Mouse (Mus musculus) layer of hippocampus, adult 9-11 months (tissue): ENCODE data around the gene Ttc4.

ENCODE experiments used
- DNase-seq: peaks from one replicate; pipeline ENCODE4 v3.0.0; 2022

Gene Ttc4

GRCm38 (mm10) chr4:106650833-106651527 is 27.8 kb downstream of the Ttc4 start, which contains the start of gene Pars2:
Gene Pars2, plus strand, starts transcription at chr4:106651069.
- DNase-seq = peak; percentile 98

GRCm38 (mm10) chr4:106647137-106647536 is 31.6 kb downstream of the Ttc4 start:
- DNase-seq = no peak

DNA sequence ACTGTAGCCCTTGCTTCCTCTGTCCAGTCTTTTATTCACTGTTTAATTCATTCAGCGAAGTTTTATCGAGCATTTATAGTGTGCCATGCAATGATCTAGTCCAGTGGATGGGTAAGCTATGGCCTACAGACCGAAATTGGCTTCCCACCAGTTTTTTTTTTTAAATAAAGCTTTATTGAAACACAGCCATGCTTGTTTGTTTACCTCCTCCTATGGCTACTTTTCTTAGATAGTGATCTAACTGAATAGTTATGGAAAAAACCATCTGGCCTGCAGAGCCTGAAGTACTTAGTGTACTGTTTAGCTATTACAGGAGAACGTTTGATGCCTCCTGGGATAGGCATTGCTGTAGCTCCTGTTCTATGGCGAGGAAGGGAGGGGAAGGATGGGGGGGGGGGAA is 32.9 kb downstream of the Ttc4 start:
- DNase-seq = no peak

GRCm38 (mm10) chr4:106644218-106644610 is 34.5 kb downstream of the Ttc4 start:
- no peak for DNase-seq

GRCm38 (mm10) chr4:106643483-106644217 is 35.1 kb downstream of the Ttc4 start:
- DNase-seq = no peak

DNA sequence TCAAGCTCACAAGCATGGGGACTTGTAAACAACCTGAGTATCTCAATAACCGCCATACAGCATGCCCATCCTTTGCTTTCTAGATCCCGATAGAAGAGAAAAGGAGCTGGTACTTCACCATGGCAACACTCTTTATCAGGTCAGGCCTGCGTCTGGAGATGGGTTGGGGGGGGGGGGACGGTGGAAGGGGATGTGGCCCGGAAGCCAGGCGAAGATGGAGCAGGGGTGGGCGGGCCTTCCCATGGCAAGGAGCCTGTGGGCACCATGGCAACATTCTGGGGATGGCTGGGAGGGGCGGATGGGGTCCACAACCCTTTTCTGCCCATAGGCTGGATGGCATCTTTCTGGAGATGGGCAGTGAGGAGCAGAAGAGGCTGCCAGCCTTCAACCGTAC is 44.7 kb downstream of the Ttc4 start:
- DNase-seq = no peak

DNA sequence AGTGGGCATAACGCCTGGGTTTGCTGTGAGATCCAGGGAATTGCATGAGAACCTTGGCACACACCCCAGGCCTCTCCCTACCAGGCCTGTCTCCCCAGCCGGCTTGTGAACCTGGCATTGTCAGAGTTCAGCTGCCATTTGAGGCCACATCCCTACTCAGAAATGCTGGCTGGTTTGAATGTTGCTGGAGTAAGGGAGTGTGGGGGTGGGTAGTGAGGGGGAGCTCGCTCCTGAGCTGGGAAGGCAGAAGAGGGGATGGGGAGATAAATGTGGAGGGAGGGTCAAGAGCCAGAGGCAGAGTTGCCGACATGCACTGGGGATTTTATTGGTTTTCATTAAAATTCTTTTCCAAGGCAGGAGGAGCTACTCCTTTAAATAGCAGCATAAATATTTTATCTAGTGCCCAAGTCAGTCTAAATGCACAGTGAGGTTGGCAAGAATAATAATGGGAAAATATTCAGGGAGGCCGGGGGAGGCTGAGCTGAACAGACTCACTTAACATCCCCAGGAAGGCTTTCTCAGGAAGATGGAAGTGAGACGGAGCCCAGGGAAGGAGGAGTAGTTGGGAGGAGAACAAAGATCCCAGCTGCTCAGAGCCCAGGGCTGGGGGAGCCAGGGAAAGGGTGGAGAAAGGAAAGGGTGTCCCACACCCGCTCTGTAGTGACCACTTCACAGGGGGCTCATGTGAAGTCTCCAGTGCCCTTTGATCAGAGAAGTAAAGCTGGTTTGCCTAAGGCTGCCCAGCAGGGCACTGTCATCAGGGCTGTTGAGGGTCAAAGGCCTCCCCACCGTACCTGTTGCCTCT is 45.3 kb downstream of the Ttc4 start:
- DNase-seq = no peak

DNA sequence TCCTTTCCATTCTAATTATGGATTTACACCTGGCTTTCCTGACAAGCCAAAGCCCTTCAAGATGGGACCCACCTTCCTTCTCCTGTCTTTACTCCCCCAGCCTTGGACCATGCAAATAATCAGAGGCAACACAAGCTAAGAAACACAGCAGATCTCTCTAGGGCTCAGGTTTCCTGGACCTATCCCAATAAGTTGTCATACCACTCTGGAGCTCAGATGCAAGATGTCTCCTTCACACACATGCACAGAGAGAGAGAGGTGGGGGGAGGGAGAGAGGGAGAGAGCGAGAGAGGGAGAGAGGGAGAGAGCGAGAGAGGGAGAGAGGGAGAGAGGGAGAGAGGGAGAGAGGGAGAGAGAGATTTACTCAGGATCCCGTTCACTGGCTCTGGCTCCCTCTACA is 46.4 kb downstream of the Ttc4 start:
- DNase-seq = no peak

GRCm38 (mm10) chr4:106630333-106631220 is 48.2 kb downstream of the Ttc4 start:
- peak; percentile 92 for DNase-seq

- DNase-seq = no peak
These were observed 49.4 kb downstream of the Ttc4 start for GRCm38 (mm10) chr4:106629374-106629773.

DNA sequence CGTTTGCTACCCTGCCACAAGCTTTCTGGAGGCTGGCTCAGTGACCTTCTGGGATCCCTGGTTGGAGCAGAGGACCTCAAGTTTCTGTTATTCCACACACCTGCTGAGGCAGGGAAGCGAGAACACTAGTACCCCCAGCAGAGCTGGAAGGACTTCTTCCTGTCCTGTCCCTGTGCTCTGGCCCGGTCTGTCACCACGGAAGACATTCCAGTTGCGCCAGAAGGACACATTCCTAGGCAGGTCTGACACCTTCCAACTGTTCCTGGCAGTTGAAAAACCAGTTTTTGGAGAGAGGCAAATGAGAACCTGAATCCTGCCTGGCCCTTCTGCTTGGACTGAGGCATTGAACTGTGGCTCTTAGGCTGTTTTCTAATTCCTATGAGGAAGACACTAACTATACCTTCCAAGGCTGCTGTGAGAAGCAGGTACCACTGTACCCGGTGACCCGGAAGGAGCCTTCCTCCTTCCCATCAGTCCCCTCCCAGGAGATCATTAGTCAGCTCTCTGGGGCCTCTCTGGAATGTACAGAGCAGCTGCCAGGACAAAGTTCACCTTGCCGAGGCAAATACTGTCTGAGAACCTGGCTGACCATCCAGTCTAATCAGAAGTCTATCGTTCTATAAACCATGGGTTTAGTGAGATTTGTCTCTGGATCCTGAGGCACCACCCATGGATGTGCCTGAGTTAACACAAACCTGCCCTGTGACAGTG is 49.9 kb downstream of the Ttc4 start:
- DNase-seq = no peak

GRCm38 (mm10) chr4:106627809-106628208 is 50.9 kb downstream of the Ttc4 start:
- no peak for DNase-seq

- no peak for DNase-seq
These were observed 54.5 kb downstream of the Ttc4 start for GRCm38 (mm10) chr4:106624271-106624670.

DNA sequence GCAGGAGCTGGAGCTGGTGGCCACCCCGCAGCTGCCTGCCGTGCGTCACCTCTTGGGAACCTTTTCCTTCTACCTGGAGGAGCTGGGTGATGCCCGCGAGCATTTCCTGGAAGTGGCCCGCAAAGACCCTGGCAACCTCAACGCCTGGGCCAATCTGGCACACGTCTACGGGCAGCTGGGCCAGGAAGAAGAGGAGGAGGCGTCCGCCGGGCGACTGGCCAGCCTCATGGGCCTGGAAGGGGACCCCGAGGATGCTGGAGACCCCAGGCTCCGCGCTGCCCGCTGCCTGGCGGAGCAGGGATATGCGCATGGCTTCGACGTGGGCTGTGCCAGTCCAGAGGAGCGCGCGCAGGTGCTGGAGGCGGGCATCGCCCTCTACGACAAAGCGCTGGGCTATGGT is 56.0 kb downstream of the Ttc4 start:
- DNase-seq = no peak

GRCm38 (mm10) chr4:106622030-106622493 is 56.7 kb downstream of the Ttc4 start, which contains the start of gene Ttc22:
Gene Ttc22, plus strand, starts transcription at chr4:106622432.
- no peak for DNase-seq

GRCm38 (mm10) chr4:106621428-106621827 is 57.3 kb downstream of the Ttc4 start:
- DNase-seq = no peak

GRCm38 (mm10) chr4:106618898-106619297 is 59.8 kb downstream of the Ttc4 start:
- DNase-seq = no peak

- DNase-seq = no peak
These were observed 61.7 kb downstream of the Ttc4 start, which contains the start of gene Lexm for GRCm38 (mm10) chr4:106617056-106617455. Gene Lexm, minus strand, starts transcription at chr4:106617241.

- DNase-seq = no peak
These were observed 63.1 kb downstream of the Ttc4 start for GRCm38 (mm10) chr4:106615637-106616036.

DNA sequence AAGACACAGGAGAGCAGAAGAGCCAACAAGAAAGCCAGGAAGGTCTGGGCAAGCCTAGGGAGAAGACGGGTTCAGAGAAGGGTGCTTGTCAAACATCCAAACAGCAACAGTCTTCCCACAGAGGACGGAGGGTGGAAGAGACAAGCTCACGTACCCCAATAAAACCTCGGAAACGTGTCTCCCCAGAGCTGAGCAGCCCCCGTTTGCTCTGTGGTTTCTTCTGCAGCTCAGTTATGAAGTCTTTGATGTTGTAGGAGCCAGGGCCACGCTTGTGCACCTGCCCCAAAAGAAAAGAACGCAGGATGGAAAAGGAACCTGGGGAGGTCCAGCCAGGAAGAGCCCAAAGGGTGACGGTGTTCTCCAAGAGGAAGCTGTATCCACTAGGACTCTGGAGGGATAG is 63.9 kb downstream of the Ttc4 start:
- DNase-seq = no peak

GRCm38 (mm10) chr4:106614180-106614797 is 64.5 kb downstream of the Ttc4 start:
- DNase-seq = peak; percentile 54
